Mouse (Mus musculus) lung, embryonic 16.5 days (tissue): Measurements from ENCODE around the gene Cisd2. TPM values are rescaled to one million over a fixed set of nuclear protein-coding genes. Genes with fewer than 3 reads are reported as not detected.

Source experiments
- ATAC-seq: fragments of 200-750 bp; cut with Nextera tagmentation; 2 replicates; pipeline ENCODE4 v1.8.0; 2017; ENCODE audit warnings: low read depth, mild to moderate bottlenecking, moderate library complexity
- H3K27ac ChIP-seq: fragments of 300-500 bp; sonication (generic); 2 replicates; pipeline ENCODE4 v1.5.1; 2014; ENCODE audit warnings: mild to moderate bottlenecking, control low read depth, low read length
- H3K27me3 ChIP-seq: fragments of 300-500 bp; sonication (generic); 2 replicates; pipeline ENCODE4 v1.6.1; 2014; ENCODE audit warnings: low read depth, low read length, mixed read lengths; ENCODE audit not compliant: control insufficient read depth, insufficient read depth
- H3K36me3 ChIP-seq: fragments of 300-500 bp; sonication (generic); 2 replicates; pipeline ENCODE4 v1.6.1; 2014; ENCODE audit warnings: low read length; ENCODE audit not compliant: control insufficient read depth, insufficient read depth
- H3K4me1 ChIP-seq: fragments of 300-500 bp; sonication (generic); replicated peaks from 2 replicates; pipeline ENCODE4 v1.6.1; 2014; ENCODE audit warnings: low read length, mixed read lengths; ENCODE audit not compliant: control insufficient read depth, insufficient read depth
- H3K4me2 ChIP-seq: fragments of 300-500 bp; sonication (generic); 2 replicates; pipeline ENCODE4 v1.6.1; 2014; ENCODE audit warnings: low read depth, low read length, control low read depth
- H3K4me3 ChIP-seq: fragments of 300-500 bp; sonication (generic); 2 replicates; pipeline ENCODE4 v1.5.1; 2014; ENCODE audit warnings: mild to moderate bottlenecking, low read length, control low read depth
- H3K9ac ChIP-seq: fragments of 300-500 bp; sonication (generic); 2 replicates; pipeline ENCODE4 v1.6.1; 2014; ENCODE audit warnings: low read length, control low read depth
- H3K9me3 ChIP-seq: fragments of 300-500 bp; sonication (generic); 2 replicates; pipeline ENCODE4 v1.6.1; 2016; ENCODE audit warnings: low read length; ENCODE audit not compliant: control insufficient read depth
- WGBS: fragments of 180-500 bp; shearing (Covaris S2); extraction: QIAGEN DNeasy Blood & Tissue Kit; methylation state at CpG from one replicate; pipeline ENCODE4 v1.1.7; 2014; 5-methylcytosine and 5-hydroxymethylcytosine counted together
- polyA plus RNA-seq: library from polyadenylated mRNA; unstranded; fragments of >200 nt; fragmentation: Nextera tagmentation; extraction: Ambion mirVana; gene quantifications from 2 replicates; pipeline ENCODE4 v1.2.1, GENCODE M21; 2015

The Cisd2 gene
- polyA plus RNA-seq, 1 experiment from 2014 or later = 62.8 TPM

- Histone ChIP-seq H3K9ac (no peak overlapping the region; the same call in 1 of the 2 replicates), H3K27me3 (no peaks in the 10 kb centered on the region), H3K27ac (no peak overlapping the region), H3K4me1 (peaks cover 7% of the 10 kb centered on the region; the same call in 1 of the 2 replicates), H3K4me2 (no peak overlapping the region), H3K9me3 (no peaks in the 10 kb centered on the region), H3K36me3 (peaks cover 5% of the 10 kb centered on the region), H3K4me3 (no peak overlapping the region)
- 81% methylated on average over 9 of the region's 9 CpGs for WGBS
- no peak for ATAC-seq
Observed at GRCm38 (mm10) chr3:135420542-135421309, 3.0 kb downstream of the Cisd2 start.

GRCm38 (mm10) chr3:135417799-135418198 is 5.9 kb downstream of the Cisd2 start:
- no peak overlapping the region for H3K4me2 ChIP-seq
- no peak for ATAC-seq
- WGBS = 75% methylated on average over 3 of the region's 3 CpGs

GRCm38 (mm10) chr3:135417245-135417644 is 6.5 kb downstream of the Cisd2 start:
- Histone ChIP-seq H3K27me3 (no peaks in the 10 kb centered on the region), H3K9ac (no peak overlapping the region), H3K4me1 (peaks cover 5% of the 10 kb centered on the region; the same call in 1 of the 2 replicates), H3K9me3 (no peaks in the 10 kb centered on the region), H3K4me2 (no peak overlapping the region), H3K4me3 (no peak overlapping the region), H3K27ac (no peak overlapping the region), H3K36me3 (peaks cover 5% of the 10 kb centered on the region)
- no peak for ATAC-seq
- 82% methylated on average over 3 of the region's 3 CpGs for WGBS

More at GRCm38 (mm10) chr3:135417799-135418198, 5.9 kb downstream of the Cisd2 start:
- H3K4me3 ChIP-seq = no peak overlapping the region
- no peak overlapping the region for H3K27ac ChIP-seq
- no peaks in the 10 kb centered on the region for H3K9me3 ChIP-seq
- peaks cover 7% of the 10 kb centered on the region; the same call in 1 of the 2 replicates for H3K4me1 ChIP-seq
- H3K9ac ChIP-seq = no peak overlapping the region
- H3K36me3 ChIP-seq = peaks cover 5% of the 10 kb centered on the region
- H3K27me3 ChIP-seq = no peaks in the 10 kb centered on the region

GRCm38 (mm10) chr3:135411824-135412223 is 11.9 kb downstream of the Cisd2 start:
- peaks cover 20% of the 10 kb centered on the region for H3K36me3 ChIP-seq
- no peaks in the 10 kb centered on the region for H3K27me3 ChIP-seq
- no peak overlapping the region for H3K27ac ChIP-seq
- no peak overlapping the region for H3K4me3 ChIP-seq
- no peak overlapping the region for H3K4me2 ChIP-seq
- H3K9ac ChIP-seq = peak overlapping the region; percentile 31; the same call in 1 of the 2 replicates
- WGBS = 38% methylated on average over 9 of the region's 9 CpGs
- no peak for ATAC-seq
- no peaks in the 10 kb centered on the region for H3K4me1 ChIP-seq
- H3K9me3 ChIP-seq = no peaks in the 10 kb centered on the region

DNA sequence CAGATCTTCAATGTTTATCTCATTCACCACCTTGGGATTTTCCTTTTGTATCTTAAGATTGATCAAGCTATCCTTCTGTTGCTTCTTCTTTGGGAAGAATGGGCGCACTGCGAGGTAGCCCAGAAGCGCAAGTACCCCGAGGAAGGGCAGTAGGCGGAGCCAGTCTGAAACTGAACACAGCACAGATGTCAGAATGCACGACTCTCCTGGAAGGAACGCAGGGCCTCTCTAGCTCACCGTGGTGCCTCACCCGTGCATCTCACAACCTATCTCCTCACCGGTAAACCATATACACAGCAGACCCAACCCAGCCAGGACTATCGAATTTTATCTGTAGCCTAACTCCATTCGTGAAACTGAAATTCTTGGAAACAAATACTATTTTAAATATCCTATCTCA is 12.7 kb downstream of the Cisd2 start:
- no peaks in the 10 kb centered on the region for H3K4me1 ChIP-seq
- no peak overlapping the region for H3K4me2 ChIP-seq
- WGBS = 87% methylated on average over 12 of the region's 12 CpGs
- H3K9ac ChIP-seq = no peak overlapping the region
- ATAC-seq = no peak
- H3K27me3 ChIP-seq = no peaks in the 10 kb centered on the region
- H3K4me3 ChIP-seq = no peak overlapping the region
- H3K27ac ChIP-seq = no peak overlapping the region
- no peaks in the 10 kb centered on the region for H3K9me3 ChIP-seq
- H3K36me3 ChIP-seq = peaks cover 19% of the 10 kb centered on the region; the same call in 1 of the 2 replicates

- WGBS = 96% methylated on average over 5 of the region's 5 CpGs
- Histone ChIP-seq H3K4me1 (no peaks in the 10 kb centered on the region), H3K27me3 (no peaks in the 10 kb centered on the region), H3K9me3 (no peaks in the 10 kb centered on the region), H3K4me2 (no peak overlapping the region), H3K27ac (no peak overlapping the region), H3K9ac (no peak overlapping the region), H3K36me3 (peaks cover 19% of the 10 kb centered on the region; the same call in 1 of the 2 replicates), H3K4me3 (no peak overlapping the region)
- no peak for ATAC-seq
Observed at GRCm38 (mm10) chr3:135409219-135409618, 14.5 kb downstream of the Cisd2 start.

- Histone ChIP-seq H3K9me3 (no peaks in the 10 kb centered on the region), H3K4me3 (no peak overlapping the region), H3K27me3 (no peaks in the 10 kb centered on the region), H3K9ac (no peak overlapping the region), H3K36me3 (peaks cover 19% of the 10 kb centered on the region; the same call in 1 of the 2 replicates), H3K27ac (no peak overlapping the region), H3K4me1 (no peaks in the 10 kb centered on the region), H3K4me2 (no peak overlapping the region)
- 65% methylated on average over 8 of the region's 9 CpGs for WGBS
- ATAC-seq = no peak
Observed at GRCm38 (mm10) chr3:135407351-135407750, 16.4 kb downstream of the Cisd2 start.

DNA sequence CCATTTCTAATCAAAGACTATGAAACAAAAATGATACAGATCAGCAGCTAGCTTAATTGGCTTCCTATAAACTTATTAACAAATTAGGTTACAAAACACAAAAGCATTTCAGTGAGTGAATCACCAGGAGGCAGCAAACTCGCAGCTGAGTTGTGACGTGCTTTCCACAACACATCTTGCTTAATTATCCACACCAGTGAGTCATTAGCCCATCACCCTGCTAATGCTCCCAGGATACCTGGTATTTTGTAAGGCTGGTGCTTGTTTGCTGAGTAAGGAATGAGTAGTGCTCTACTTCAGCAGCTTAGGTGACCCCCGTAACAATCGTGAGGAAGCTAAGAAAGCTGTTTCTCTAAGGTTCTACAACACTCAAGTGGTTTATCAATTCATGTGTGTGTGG is 19.1 kb downstream of the Cisd2 start:
- no peaks in the 10 kb centered on the region for H3K9me3 ChIP-seq
- H3K4me2 ChIP-seq = no peak overlapping the region
- peaks cover 13% of the 10 kb centered on the region; the same call in 1 of the 2 replicates for H3K36me3 ChIP-seq
- no peak for ATAC-seq
- H3K4me1 ChIP-seq = peaks cover 3% of the 10 kb centered on the region
- no peak overlapping the region for H3K27ac ChIP-seq
- H3K4me3 ChIP-seq = no peak overlapping the region
- WGBS = 72% methylated on average over 4 of the region's 4 CpGs
- H3K27me3 ChIP-seq = no peaks in the 10 kb centered on the region
- H3K9ac ChIP-seq = no peak overlapping the region

DNA sequence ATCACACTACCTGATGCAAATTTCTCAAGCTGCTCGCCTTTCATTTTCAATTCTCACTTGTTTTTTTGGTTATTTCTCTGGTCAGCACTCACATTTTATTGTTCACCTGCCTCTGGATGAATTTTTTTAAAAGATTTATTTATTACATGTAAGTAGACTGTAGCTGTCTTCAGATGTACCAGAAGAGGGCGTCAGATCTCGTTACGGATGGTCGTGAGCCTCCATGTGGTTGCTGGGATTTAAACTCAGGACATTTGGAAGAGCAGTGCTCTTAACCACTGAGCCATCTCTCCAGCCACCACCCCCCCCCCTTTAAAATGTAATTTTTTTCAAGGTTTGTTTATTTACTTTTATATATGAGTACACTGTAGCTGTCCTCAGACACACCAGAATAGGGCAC is 19.9 kb downstream of the Cisd2 start:
- no peak overlapping the region for H3K4me2 ChIP-seq
- H3K9me3 ChIP-seq = no peaks in the 10 kb centered on the region
- no peaks in the 10 kb centered on the region for H3K27me3 ChIP-seq
- no peak overlapping the region for H3K4me3 ChIP-seq
- WGBS = 70% methylated on average over 5 of the region's 5 CpGs
- H3K27ac ChIP-seq = no peak overlapping the region
- peaks cover 3% of the 10 kb centered on the region for H3K4me1 ChIP-seq
- peaks cover 9% of the 10 kb centered on the region; the same call in 1 of the 2 replicates for H3K36me3 ChIP-seq
- ATAC-seq = no peak
- H3K9ac ChIP-seq = no peak overlapping the region
